Comparison of ENCODE assay signal across 10 mouse cellular contexts in the genomic region with DNA sequence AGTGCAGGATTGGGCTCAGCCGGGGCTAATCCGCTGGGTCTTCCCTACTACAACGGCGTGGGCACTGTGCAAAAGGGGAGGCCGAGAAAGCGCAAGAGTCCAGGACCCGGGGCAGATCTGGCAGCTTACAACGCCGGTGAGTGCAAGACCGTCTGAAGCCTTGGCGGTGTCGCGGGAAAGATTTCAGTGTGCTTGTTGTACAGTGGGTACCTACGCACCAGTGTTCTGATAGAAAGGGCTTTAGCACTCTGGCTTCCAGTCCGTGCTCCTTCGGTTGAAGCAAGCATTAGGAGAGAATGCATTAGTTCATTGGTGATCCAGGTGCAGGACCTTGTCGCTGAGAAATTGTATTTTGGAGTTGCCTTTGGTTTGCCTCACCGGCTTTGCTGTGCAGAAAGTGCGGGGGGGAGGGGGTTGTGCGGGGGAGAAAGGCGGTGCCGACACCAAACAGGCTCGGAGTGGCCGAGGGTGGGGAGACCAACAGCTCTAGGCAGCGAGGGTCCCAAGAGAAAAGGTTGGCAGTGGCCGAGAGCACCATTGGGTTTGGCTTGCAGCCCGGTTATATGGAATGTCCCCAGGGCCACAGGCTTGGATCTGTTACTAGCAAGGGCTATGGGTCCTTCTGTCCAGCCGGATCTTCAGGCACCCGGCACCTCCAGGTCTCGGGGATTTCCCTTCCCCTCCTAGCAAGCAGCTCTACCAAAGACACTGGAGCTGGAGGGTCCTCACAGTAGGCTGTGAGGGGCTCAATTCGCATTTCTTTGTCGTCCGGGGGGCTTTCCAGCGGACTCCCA. TPM values are rescaled to one million over a fixed set of nuclear protein-coding genes. Genes with fewer than 3 reads are reported as not detected.
DNase-seq lines count a peak whose midpoint lies in the region; ATAC-seq and TF ChIP-seq lines count a peak whose summit lies in the region.
"Had no signal": no experiment of that assay in that cellular context is flagged by ENCODE, and none has a peak within 500 bp of the region (broad histone marks: within the 10 kb centered on the region; RNA-seq: fewer than 3 reads in every experiment).

No protein-coding gene starts in this region.

- peaks cover 5% of the 10 kb centered on the region; the same call in 1 of the 2 replicates for H3K27me3 ChIP-seq in forebrain, postnatal 0 days (ENCODE audit: insufficient read depth, low read length)
- peaks cover 100% of the 10 kb centered on the region for H3K27me3 ChIP-seq in midbrain, embryonic 10.5 days (ENCODE audit: low read depth, poor library complexity, severe bottlenecking)

- 2% methylated on average over 34 of the region's 34 CpGs for WGBS in forebrain, postnatal 0 days
- WGBS in midbrain, embryonic 10.5 days, result under 1% methylated on average over 34 of the region's 34 CpGs

- H3K36me3 ChIP-seq in forebrain, postnatal 0 days (ENCODE audit: insufficient read depth), result peaks cover 5% of the 10 kb centered on the region
- H3K36me3 ChIP-seq in midbrain, embryonic 10.5 days, result no peaks in the 10 kb centered on the region

- peak overlapping the region; percentile 59 for H3K4me3 ChIP-seq in forebrain, postnatal 0 days (ENCODE audit: low read depth, low read length)
- H3K4me3 ChIP-seq in midbrain, embryonic 10.5 days, result peak overlapping the region; percentile 55

- peak overlapping the region; percentile 79 for H3K27ac ChIP-seq in forebrain, postnatal 0 days (ENCODE audit: low read depth, low read length)
- peak overlapping the region; percentile 76 for H3K27ac ChIP-seq in midbrain, embryonic 10.5 days (replicated peaks)

- peak; percentile 29 for DNase-seq in adrenal gland, adult 2 months
- DNase-seq in adrenal gland, postnatal 4 days (ENCODE audit: low spot score in 2 of 2), result no peak
- peak; percentile 81 for DNase-seq in Muller cell, postnatal 12 days (ENCODE audit: inconsistent ontology term)
- DNase-seq in forebrain, postnatal 0 days, result peak; percentile 73
- peak; percentile 62 for DNase-seq in midbrain, embryonic 10.5 days (ENCODE audit: low spot score)
- DNase-seq in spleen, postnatal 10 days (ENCODE audit: low spot score in 2 of 2), result no peak
- no peak for DNase-seq in ovary, postnatal 14 days (ENCODE audit: low spot score)
- DNase-seq in kidney, postnatal 10 days, result no peak
- DNase-seq: cerebellum, adult 8-10 months had no signal

- ATAC-seq in forebrain, postnatal 0 days, result no peak

- peak overlapping the region; percentile 51 for H3K9ac ChIP-seq in forebrain, postnatal 0 days

- no peaks in the 10 kb centered on the region for H3K9me3 ChIP-seq in forebrain, postnatal 0 days (ENCODE audit: low read length)
- no peaks in the 10 kb centered on the region for H3K9me3 ChIP-seq in midbrain, embryonic 10.5 days (replicated peaks)

- H3K4me2 ChIP-seq in forebrain, postnatal 0 days (ENCODE audit: low read depth), result peak overlapping the region; percentile 78

- 0 out of 2 replicates have a peak, but pooled peaks cover 6% of the 10 kb centered on the region for H3K4me1 ChIP-seq in forebrain, postnatal 0 days (ENCODE audit: insufficient read depth)
- peaks cover 64% of the 10 kb centered on the region for H3K4me1 ChIP-seq in midbrain, embryonic 10.5 days

- TF ChIP-seq CTCF in forebrain, postnatal 0 days (IDR thresholded peaks at IDR 0.05; ENCODE audit: low read depth), result no peak

RNA-seq across cellular contexts. Expression of gene Lhx2, which starts 15.8 kb away (rescaled TPM):
- not detected for total RNA-seq in adrenal gland, adult 2 months (2021)
- 0.07 TPM in 1 of 2 replicates, not detected in the other for polyA plus RNA-seq in adrenal gland, adult 2 months (2012; rRNA removed)
- total RNA-seq in adrenal gland, postnatal 4 days (2021), result 1 to 10 TPM in 1 of 2 experiments, under 1 TPM in 1; 0.39 to 1.2 TPM
- total RNA-seq in forebrain, postnatal 0 days (2014; rRNA removed), result 82.8 and 87.6 TPM in 2 replicates
- 43.5 and 45.9 TPM in 2 replicates for polyA plus RNA-seq in forebrain, postnatal 0 days (2015; fragmentation: Nextera tagmentation; extraction: Ambion mirVana)
- 23.3 and 29.0 TPM in 2 replicates for polyA plus RNA-seq in midbrain, embryonic 10.5 days (2016; fragmentation: Nextera tagmentation; extraction: Ambion mirVana)
- polyA plus RNA-seq: stomach, embryonic 14.5 days had no signal

Comparison
In these comparisons a context has a peak if more than half of its experiments do, and no peak if none do; other contexts are left out.
1. DNase-seq: peak in adrenal gland, adult 2 months (single experiment), Muller cell, postnatal 12 days (single experiment), forebrain, postnatal 0 days (single experiment) and midbrain, embryonic 10.5 days (single experiment); none in adrenal gland, postnatal 4 days (0 of 2), spleen, postnatal 10 days (0 of 2), ovary, postnatal 14 days (single experiment) and kidney, postnatal 10 days (single experiment).
2. RNA of gene Lhx2, which starts 15.8 kb away (total RNA-seq): 82.8 to 87.6 TPM in forebrain, postnatal 0 days; 0.39 to 1.2 TPM in adrenal gland, postnatal 4 days and not detected in adrenal gland, adult 2 months; every median in the first group is over 10 times any median in the second.